Mouse (Mus musculus): ENCODE results near the gene Egln1. TPM values are rescaled to one million over a fixed set of nuclear protein-coding genes. Genes with fewer than 3 reads are reported as not detected.

The Egln1 gene
- polyA plus RNA-seq, 1 experiment = 134 TPM

GRCm38 (mm10) chr8:124898251-124898905 is 50.7 kb downstream of the Egln1 start:
- H3K27ac ChIP-seq (replicated peaks; ENCODE audit: low read depth, low read length) = peak overlapping the region; percentile 66
- peak overlapping the region; percentile 92 for H3K4me3 ChIP-seq (ENCODE audit: insufficient read depth, low read depth, low read length)
- H3K4me1 ChIP-seq (ENCODE audit: control insufficient read depth, insufficient read depth, insufficient read length, low read length) = peaks cover 21% of the 10 kb centered on the region

- Histone ChIP-seq H3K4me1 (ENCODE audit: control insufficient read depth, insufficient read depth, insufficient read length, low read length) (peaks cover 19% of the 10 kb centered on the region), H3K27ac (replicated peaks; ENCODE audit: low read depth, low read length) (peak within 1 kb of the TSS; percentile 76), H3K4me3 (ENCODE audit: insufficient read depth, low read depth, low read length) (peak within 1 kb of the TSS; percentile 92)
Measured at GRCm38 (mm10) chr8:124897386-124898250, 51.5 kb downstream of the Egln1 start, which contains the start of the genes Exoc8 and Sprtn. TSS of gene Exoc8 (minus strand) at chr8:124897705. TSS of gene Sprtn (plus strand) at chr8:124897886.

GRCm38 (mm10) chr8:124896632-124897385 is 52.3 kb downstream of the Egln1 start:
- H3K27ac ChIP-seq (replicated peaks; ENCODE audit: low read depth, low read length) = peak overlapping the region; percentile 76
- peak overlapping the region; percentile 87 for H3K4me3 ChIP-seq (ENCODE audit: insufficient read depth, low read depth, low read length)
- peaks cover 21% of the 10 kb centered on the region for H3K4me1 ChIP-seq (ENCODE audit: control insufficient read depth, insufficient read depth, insufficient read length, low read length)

GRCm38 (mm10) chr8:124896010-124896631 is 53.0 kb downstream of the Egln1 start:
- H3K27ac ChIP-seq (replicated peaks; ENCODE audit: low read depth, low read length) = peak overlapping the region; percentile 4; the same call in 1 of the 2 replicates
- peak overlapping the region; percentile 87 for H3K4me3 ChIP-seq (ENCODE audit: insufficient read depth, low read depth, low read length)
- H3K4me1 ChIP-seq (ENCODE audit: control insufficient read depth, insufficient read depth, insufficient read length, low read length) = peaks cover 21% of the 10 kb centered on the region

GRCm38 (mm10) chr8:124892596-124892995 is 56.5 kb downstream of the Egln1 start:
- Histone ChIP-seq H3K27ac (replicated peaks; ENCODE audit: low read depth, low read length) (no peak overlapping the region), H3K4me3 (ENCODE audit: insufficient read depth, low read depth, low read length) (no peak overlapping the region), H3K4me1 (ENCODE audit: control insufficient read depth, insufficient read depth, insufficient read length, low read length) (peaks cover 19% of the 10 kb centered on the region)

- H3K4me1 ChIP-seq (ENCODE audit: control insufficient read depth, insufficient read depth, insufficient read length, low read length) = peaks cover 4% of the 10 kb centered on the region; the same call in 1 of the 2 replicates
- H3K27ac ChIP-seq (replicated peaks; ENCODE audit: low read depth, low read length) = no peak overlapping the region
- no peak overlapping the region for H3K4me3 ChIP-seq (ENCODE audit: insufficient read depth, low read depth, low read length)
Measured at GRCm38 (mm10) chr8:124888385-124888784, 60.7 kb downstream of the Egln1 start.

- Histone ChIP-seq H3K27ac (replicated peaks; ENCODE audit: low read depth, low read length) (no peak overlapping the region), H3K4me1 (ENCODE audit: control insufficient read depth, insufficient read depth, insufficient read length, low read length) (0 out of 2 replicates have a peak, but pooled peaks cover 2% of the 10 kb centered on the region), H3K4me3 (ENCODE audit: insufficient read depth, low read depth, low read length) (no peak overlapping the region)
Measured at GRCm38 (mm10) chr8:124878946-124879526, 70.1 kb downstream of the Egln1 start.

- no peak overlapping the region for H3K4me3 ChIP-seq (ENCODE audit: insufficient read depth, low read depth, low read length)
- no peak overlapping the region for H3K27ac ChIP-seq (replicated peaks; ENCODE audit: low read depth, low read length)
- 0 out of 2 replicates have a peak, but pooled peaks cover 2% of the 10 kb centered on the region for H3K4me1 ChIP-seq (ENCODE audit: control insufficient read depth, insufficient read depth, insufficient read length, low read length)
Measured at GRCm38 (mm10) chr8:124878141-124878540, 71.0 kb downstream of the Egln1 start.

- H3K4me3 ChIP-seq (ENCODE audit: insufficient read depth, low read depth, low read length) = no peak overlapping the region
- H3K27ac ChIP-seq (replicated peaks; ENCODE audit: low read depth, low read length) = peak overlapping the region; percentile 63
- H3K4me1 ChIP-seq (ENCODE audit: control insufficient read depth, insufficient read depth, insufficient read length, low read length) = peaks cover 13% of the 10 kb centered on the region
Measured at GRCm38 (mm10) chr8:124872690-124873089, 76.4 kb downstream of the Egln1 start.

GRCm38 (mm10) chr8:124872081-124872480 is 77.0 kb downstream of the Egln1 start:
- Histone ChIP-seq H3K27ac (replicated peaks; ENCODE audit: low read depth, low read length) (peak overlapping the region; percentile 60; the same call in 1 of the 2 replicates), H3K4me3 (ENCODE audit: insufficient read depth, low read depth, low read length) (no peak overlapping the region), H3K4me1 (ENCODE audit: control insufficient read depth, insufficient read depth, insufficient read length, low read length) (peaks cover 19% of the 10 kb centered on the region)

GRCm38 (mm10) chr8:124871474-124871873 is 77.7 kb downstream of the Egln1 start:
- Histone ChIP-seq H3K4me3 (ENCODE audit: insufficient read depth, low read depth, low read length) (no peak overlapping the region), H3K27ac (replicated peaks; ENCODE audit: low read depth, low read length) (no peak overlapping the region), H3K4me1 (ENCODE audit: control insufficient read depth, insufficient read depth, insufficient read length, low read length) (peaks cover 19% of the 10 kb centered on the region)

GRCm38 (mm10) chr8:124869708-124870107 is 79.4 kb downstream of the Egln1 start:
- Histone ChIP-seq H3K4me1 (ENCODE audit: control insufficient read depth, insufficient read depth, insufficient read length, low read length) (peaks cover 17% of the 10 kb centered on the region), H3K4me3 (ENCODE audit: insufficient read depth, low read depth, low read length) (no peak overlapping the region), H3K27ac (replicated peaks; ENCODE audit: low read depth, low read length) (no peak overlapping the region)

GRCm38 (mm10) chr8:124867126-124867525 is 82.0 kb downstream of the Egln1 start:
- peaks cover 13% of the 10 kb centered on the region for H3K4me1 ChIP-seq (ENCODE audit: control insufficient read depth, insufficient read depth, insufficient read length, low read length)
- H3K27ac ChIP-seq (replicated peaks; ENCODE audit: low read depth, low read length) = no peak overlapping the region
- H3K4me3 ChIP-seq (ENCODE audit: insufficient read depth, low read depth, low read length) = no peak overlapping the region

- no peak overlapping the region for H3K27ac ChIP-seq (replicated peaks; ENCODE audit: low read depth, low read length)
- H3K4me1 ChIP-seq (ENCODE audit: control insufficient read depth, insufficient read depth, insufficient read length, low read length) = peaks cover 13% of the 10 kb centered on the region
- H3K4me3 ChIP-seq (ENCODE audit: insufficient read depth, low read depth, low read length) = no peak overlapping the region
Measured at GRCm38 (mm10) chr8:124866669-124867068, 82.5 kb downstream of the Egln1 start.
